Mouse (Mus musculus) kidney, postnatal 36 days (tissue): ENCODE measurements around the gene Dap3.
"Not testable (repeated sequence)": the region's sequence is repeated elsewhere in the genome, so short reads cannot be mapped to it uniquely, and the experiment has no call there.

Source experiments
- DNase-seq, 2 experiments: peaks; one replicate each; pipeline ENCODE4 v3.0.0; 2021 to 2022; ENCODE audit warnings: mixed read lengths in 2 of 2

Gene Dap3

DNA sequence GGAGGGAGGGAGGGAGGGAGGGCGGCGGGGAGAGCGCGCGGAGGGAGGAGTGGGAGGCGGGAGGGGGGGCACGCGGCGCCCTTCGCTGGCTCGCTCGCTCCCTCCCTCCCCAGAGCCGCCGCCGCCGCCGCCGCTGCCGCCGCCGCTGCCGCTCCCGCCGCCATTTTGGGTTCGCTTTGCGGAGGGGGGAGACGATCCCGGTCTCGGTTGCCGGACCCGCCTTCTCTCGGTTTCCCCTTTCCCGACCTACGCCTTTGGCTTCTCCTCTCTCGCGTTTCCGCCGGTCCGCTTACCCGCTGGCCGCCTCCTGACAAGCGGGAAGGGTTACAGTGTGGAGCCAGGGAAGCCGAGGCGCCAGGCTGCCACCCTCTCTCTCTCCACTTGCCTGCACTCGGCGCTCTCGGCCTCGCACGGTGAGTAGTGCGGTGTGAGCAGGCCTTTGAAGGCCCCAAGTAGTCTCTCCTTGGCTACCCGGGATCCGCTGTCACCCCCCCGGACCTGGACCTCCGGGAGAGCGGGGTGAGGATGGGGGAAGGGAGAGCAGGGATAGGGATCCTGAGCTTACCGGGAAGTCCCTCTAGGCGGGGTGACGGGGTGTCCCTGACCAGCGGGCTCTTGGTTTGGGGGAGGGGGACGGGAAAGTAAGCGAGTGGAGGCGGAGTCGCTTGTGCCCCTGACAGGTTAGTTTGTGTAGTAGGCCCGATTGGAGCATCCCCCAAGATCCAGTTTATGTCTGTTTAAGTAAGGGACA is at the start of gene Dap3, which contains the start of gene Ash1l:
Gene Dap3, minus strand, starts transcription at position 606 of the 751 bp plus-strand sequence.
Gene Ash1l, plus strand, starts transcription at position 47 of the 751 bp plus-strand sequence.
- peak; percentile 78 to 84 for DNase-seq

DNA sequence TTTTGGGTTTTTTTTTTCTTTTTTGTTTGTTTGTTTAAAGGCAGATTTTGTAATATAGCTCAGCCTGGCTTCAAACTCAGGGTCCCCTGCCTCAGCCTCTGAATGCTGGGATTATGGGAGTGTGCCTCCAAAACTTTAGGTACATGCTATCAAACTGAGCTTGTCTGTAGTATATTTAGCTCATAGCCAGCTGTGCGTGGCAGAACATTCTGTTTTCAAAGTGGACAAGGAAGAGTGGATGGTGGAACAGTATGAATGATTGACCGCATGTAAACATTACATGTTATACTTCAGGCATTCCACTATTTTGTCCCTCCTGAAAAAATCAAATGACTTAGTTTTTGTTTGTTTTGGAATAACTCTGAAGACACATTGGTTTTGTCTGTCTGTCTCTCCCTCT is 41.8 kb upstream of the Dap3 start:
- DNase-seq: no peak

DNA sequence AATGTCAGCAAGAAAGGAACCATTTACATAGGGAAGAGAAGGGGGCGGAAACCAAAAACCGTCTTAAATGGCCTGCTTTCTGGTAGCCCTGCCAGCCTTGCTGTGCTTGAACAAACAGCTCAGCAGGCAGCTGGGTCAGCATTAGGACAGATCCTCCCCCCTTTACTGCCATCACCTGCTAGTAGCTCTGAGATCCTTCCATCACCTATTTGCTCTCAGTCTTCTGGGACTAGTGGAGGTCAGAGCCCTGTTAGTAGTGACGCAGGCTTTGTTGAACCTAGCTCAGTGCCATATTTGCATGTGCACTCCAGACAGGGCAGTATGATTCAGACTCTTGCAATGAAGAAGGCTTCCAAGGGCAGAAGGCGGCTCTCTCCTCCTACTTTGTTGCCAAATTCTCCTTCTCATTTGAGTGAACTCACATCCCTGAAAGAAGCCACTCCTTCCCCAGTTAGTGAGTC is 33.0 kb upstream of the Dap3 start:
- DNase-seq: peak in 1 of 2 experiments; percentile 13

DNA sequence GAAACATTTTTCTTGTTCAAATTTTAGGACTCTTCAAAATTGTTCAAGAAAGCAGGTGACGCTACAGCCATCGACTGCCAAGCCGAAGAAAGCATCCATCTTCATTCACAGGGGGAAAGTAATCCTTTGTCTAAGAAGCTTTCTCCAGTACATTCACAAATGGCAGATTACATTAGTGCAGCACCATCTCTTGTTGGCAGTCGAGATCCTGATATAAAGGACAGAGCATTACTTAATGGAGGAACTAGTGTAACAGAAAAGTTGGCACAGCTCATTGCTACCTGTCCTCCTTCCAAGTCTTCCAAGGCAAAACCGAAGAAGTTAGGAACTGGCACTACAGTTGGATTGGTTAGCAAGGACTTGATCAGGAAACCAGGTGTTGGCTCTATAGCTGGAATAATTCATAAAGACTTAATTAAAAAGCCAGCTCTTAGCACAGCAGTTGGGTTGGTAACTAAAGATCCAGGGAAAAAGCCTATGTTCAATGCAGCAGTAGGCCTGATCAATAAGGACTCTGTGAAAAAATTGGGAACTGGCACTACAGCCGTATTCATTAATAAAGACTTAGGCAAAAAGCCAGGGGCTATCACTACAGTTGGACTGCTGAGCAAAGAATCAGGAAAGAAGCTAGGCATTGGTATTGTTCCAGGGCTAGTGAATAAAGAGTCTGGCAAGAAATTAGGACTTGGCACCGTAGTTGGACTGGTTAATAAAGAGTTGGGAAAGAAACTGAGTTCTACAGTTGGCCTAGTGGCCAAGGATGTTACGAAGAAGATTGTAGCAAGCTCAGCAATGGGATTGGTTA is 30.4 kb upstream of the Dap3 start:
- peak in 1 of 2 experiments; percentile 6 for DNase-seq

DNA sequence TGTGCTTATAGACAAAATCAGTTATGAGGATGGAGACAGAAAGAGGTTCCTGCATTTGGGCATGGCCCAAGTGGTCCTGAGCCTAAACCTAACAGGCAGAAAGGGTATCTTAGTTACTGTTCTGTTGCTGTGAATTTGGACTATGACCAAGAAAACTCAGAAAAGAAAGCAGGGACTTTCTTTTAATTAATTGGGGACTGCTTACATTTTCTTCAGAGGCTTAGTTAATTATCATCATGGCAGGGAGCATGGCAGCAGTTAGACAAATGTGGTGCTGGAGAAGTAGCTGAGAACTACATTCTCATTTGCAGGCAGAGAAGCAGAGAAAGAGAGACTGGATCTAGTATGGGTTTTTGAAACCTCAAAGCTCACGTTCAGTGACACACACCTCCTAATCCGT is 24.0 kb upstream of the Dap3 start:
- no peak for DNase-seq

DNA sequence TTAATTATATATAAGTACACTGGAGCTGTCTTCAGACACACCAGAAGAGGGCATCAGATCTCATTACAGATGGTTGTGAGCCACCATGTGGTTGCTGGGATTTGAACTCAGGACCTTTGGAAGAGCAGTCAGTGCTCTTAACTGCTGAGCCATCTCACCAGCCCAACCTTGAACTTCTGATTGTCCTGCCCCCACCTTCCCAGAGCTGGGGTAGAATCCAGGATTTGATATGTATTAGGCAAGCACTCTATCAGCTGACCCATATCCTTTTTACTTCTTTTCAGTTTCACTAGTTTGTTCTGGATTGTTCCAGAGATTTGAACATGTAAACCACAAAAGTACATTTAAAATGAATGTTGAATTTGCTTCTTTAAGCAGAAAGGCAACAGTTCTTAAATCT is 12.2 kb upstream of the Dap3 start:
- not testable (repeated sequence) for DNase-seq

DNA sequence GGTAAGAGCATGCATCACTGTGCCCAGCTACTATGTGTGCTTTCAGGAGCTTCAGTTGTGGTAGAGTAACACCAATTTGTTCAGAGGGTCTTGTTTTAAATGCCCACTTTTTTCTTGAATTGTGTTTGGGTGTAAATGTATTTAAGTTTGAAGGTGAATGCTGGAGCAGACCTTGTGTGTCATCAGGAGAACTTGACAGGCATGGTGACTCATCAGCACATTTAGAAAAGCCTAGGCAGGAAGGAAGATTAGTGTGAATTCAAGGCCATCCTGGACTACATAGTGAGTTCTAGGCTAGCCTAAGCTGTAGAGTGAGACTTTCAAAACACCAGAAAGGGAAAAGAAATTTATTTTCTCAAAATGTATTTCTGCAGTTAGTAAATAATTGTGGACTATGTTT is 2.8 kb upstream of the Dap3 start:
- no peak for DNase-seq

DNA sequence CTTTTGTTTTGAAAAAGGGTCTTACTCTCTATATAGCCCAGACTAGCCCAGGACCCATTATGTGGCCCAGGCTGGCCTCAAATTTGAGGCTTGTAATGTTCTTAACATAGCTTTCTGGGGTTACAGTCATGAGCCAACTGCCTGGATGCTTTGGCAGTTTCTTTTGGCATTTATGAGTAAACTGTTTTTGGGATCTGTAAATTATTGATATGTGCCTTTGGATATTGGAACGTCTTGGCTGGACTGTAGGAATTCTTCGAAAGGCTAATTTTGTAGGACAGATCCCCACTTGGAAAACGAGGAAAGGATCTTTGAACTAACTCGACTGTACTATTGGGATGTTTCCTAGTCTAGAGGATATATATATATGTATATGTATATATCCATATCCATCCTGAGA is 2.3 kb upstream of the Dap3 start:
- peak; percentile 11 to 19 for DNase-seq

DNA sequence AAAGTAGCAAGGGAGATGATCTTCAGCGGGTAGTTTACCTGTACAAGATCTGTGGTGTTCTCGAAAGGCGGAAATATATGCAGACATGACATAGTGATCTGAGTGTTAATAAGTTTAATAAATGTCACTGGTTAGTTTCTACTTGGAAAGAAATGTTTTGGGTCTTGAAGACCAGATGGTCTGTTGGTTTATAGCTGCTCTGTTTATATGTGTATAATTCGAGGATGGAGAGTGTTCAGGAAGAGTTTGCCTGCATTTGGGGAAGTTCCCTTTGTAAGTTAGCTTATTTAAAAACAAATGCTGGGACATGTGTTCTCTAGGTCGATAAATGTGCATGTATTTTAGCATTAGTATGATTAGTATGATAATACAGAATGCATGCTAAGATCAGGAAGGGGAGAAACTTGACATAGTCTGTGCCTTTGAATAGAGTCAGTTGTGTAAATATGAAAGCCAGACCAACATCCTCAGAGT is 383 bp upstream of the Dap3 start:
- no peak for DNase-seq

DNA sequence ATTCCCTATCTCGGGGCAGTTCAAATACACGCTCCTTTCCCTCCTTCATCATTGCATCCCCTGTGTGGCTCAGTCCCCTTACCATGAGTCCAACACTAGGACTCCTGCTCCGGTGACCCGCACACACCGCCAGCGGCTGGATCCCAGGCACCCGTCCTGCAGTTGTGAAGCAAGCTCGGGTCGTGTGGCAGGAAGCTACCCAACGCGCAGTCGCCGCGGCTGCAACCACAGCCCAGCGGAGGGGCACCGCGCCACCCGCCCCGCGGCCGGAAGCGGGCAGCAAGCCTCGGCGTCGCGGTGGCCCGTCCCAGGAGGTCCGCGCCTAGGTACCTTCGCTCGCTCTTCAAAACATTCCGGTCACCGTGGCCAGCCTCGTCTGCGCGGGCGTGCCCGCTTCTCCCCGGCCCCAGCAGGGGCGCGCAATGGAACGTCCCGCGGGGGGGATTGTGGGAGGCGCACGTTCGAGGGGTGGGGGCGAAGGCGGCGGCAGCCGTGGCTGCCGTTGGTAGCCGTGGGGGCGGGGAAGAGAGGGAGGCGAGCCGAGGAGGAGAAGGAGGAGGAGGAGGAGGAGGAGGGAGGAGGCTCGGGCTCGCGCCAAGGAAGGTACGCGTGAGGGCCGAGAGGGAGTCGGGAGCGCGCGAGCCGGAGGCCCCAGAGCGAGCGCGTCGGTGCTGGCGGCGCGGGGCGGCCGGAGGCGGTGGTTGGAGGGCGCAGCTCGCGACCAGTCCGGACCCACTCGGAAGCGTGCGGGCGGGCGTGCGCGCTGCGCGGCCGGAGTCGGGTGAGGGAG is 1.0 kb downstream of the Dap3 start:
- DNase-seq: peak; percentile 95 to 97

DNA sequence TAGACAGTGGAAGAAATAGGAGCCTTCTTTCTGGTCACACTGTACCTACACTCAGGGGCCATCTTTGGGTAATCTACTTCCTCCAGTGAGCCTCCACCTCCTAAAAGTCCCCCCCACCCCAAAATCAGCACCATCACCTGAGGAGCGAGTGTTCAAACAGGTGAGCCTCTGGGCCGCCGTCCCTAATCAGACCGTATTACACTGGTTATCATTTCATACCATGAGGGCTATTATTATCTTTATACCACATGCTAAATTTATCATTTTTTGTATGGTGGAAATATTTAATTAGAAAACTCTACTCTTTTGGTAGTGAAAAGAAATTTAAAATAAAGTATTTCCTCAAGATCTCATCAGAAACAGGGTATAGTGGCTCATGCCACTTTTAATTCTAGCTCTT is 6.9 kb downstream of the Dap3 start:
- DNase-seq: no peak

DNA sequence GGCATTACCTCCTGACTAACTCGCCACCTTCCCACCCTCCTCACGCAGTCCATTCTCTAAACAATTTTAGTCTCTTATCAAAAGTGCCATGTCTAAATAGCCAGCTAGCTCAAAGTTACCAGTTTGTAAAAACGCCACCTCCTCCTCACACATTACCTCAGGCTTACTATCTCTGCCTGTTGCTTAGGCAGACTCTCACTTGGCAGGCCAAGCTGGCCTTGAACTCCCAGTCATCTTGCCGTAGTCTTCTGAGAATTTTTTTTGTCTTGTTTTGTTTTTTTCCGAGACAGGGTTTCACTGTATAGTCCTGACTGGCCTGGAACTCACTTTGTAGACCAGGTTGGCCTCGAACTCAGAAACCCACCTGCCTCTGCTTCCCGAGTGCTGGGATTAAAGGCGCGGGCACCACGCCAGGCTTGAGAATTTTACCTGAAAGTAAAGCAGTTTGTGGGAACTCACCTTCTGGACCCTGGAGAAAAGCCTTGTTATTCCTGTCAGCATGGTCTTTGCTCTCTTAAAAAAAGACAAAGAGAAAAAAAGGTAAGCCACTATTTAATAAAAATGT is 8.6 kb downstream of the Dap3 start:
- DNase-seq: no peak

DNA sequence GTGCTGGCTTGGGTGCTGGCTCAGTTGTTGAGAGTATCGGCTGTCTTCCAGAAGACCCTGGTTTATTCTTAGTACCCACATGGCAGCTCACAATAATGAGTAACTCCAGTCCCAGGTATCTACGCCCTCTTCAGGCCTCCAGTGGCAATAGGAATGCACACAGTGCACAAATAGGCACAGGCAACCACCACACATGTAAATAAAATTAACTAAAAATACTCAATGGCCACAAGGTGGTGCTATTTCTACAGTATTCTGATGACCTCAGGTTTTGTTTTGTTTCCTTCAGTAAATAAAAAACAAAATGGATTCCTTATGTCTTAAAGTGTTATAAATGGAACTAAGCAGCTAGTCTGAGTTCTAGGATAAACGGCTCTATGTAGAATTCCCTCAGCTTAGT is 11.2 kb downstream of the Dap3 start:
- DNase-seq: peak in 1 of 2 experiments; percentile 50

DNA sequence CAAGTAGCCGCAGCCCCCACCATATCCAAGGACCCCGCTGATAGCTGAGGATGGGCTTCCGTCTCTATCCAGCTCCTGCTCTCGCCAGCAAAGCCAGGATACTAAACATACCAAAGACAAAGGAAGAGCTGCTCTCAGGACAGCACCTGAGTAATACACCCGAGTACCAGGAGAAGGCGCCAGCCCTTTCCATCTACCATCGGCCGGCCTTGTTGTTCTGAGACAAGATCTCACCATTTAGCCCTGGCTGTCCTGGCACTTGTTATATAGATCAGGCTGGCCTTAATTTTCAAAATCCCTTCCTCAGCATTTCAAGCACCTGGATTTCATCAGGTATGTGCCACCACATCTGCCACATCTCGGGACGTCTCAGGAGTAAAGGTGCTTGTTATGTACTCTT is 11.9 kb downstream of the Dap3 start:
- no peak for DNase-seq

DNA sequence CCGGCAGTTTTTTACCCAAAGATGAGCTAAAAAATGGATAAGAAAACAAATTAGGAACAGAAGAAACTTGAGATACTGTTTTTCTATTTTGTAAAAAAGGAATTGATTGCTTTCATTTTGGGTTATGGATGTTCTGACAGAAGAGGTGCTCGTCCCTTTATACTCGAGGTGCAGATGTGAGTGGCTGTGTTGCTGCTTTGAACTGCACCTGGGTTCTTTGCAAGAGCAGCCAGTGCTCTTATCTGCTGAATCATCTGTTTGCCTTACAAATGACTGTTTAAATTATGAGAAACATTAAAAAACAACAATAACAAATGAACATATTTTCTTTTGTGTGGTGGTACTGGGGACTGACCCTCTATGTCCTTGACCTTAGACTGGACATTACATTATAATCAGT is 21.5 kb downstream of the Dap3 start:
- no peak for DNase-seq

DNA sequence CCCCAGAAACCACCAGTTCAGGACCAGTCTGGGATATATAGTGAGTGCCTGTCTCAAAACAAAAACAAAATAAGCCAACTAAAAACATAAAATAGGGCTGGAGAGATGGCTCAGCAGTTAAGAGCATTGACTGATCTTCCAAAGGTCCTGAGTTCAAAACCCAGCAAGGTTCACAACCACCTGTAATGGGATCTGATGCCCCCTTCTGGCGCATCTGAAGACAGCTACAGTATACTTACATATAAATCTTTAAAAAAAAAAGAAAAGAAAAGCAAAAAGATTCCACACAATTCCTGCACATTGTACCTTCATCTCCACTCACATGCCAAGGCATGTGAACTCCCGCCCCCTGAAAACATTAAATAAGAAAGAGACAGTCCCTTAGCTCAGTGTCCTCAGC is 25.3 kb downstream of the Dap3 start:
- DNase-seq: no peak

DNA sequence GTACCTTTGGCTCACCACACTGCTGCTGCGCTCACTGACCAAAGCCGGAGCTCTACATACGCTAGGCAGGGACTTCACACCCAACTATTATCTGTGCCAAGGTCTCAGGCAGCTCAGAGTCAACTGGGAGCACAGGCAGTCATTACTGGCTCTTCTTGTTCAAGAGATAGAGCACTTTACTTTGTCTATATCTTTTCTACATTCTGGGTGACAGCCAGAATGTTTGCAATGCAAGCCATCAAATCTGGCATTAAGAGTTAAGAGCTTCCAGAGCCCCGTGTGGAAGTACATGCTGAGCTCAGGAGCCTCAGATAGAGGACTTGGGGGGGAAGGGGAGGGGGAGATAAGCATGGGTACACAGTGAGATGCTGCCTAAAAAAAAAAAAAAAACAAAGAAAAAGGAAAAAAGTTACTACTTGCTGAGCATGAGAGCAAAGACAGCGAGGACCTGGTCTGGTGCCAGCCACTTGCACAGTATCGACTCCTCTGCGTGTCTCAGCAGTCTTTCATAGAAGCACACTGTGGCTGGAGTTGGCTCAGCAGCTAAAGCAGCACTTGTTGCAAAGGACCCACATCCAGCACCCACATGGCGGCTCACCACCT is 26.9 kb downstream of the Dap3 start:
- DNase-seq: no peak

DNA sequence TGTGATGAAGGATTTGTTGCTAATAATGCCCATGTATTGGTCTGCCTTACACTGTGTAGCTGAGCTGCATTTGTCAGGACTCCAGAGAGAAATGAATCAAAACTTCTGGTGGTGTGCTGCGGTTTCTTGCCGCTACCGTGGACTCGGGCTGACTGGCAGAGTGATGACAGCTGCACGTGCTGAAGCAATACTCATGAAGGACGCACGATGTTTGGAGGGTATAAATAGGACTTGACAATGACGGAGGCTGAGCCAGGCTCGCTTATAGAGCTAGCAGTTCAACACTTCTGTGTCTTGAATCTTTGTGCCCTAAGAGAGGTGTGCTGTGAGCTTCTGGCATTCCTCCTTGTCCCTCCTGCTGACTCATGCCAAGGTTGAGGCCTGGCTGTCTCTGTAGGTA is 29.6 kb downstream of the Dap3 start:
- DNase-seq: no peak

DNA sequence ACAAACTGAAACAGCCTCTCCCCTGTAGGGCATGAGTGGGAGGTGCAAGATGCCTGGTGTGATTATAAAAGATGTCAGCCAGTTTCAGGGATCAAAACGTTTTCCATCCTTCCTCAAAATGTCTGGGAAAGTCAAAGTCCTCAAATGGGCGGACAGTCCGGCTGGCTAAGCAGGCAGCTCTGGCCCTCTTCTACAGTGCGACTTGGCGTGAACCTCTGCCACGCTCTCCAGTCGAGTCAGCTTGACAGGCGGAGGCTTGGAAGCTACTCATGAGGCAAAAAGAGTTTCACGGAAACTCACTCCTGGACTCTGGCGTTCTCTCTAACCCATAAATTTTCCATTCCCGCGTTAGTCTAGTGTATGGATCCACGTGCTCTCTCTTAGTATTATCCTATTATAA is 32.0 kb downstream of the Dap3 start:
- DNase-seq: peak; percentile 52 to 56

DNA sequence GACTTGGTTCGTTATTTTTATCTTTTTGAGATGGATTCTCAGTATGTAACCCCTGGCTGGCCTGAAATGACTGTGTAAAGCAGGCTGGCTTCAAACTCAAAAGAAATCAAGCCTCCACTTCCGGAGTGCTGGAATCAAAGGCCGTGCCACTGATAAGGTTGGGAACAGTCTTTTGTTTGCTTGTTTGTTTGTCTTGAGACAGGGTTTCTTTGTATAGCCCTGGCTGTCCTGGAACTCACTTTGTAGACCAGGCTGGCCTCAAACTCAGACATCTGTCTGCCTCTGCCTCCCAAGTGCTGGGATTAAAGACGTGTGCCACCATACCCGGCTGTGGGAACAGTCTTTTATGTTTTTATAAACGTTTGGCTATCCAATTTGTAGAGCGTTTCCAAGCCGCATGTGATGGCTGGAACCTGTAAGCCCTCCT is 36.6 kb downstream of the Dap3 start:
- DNase-seq: no peak

DNA sequence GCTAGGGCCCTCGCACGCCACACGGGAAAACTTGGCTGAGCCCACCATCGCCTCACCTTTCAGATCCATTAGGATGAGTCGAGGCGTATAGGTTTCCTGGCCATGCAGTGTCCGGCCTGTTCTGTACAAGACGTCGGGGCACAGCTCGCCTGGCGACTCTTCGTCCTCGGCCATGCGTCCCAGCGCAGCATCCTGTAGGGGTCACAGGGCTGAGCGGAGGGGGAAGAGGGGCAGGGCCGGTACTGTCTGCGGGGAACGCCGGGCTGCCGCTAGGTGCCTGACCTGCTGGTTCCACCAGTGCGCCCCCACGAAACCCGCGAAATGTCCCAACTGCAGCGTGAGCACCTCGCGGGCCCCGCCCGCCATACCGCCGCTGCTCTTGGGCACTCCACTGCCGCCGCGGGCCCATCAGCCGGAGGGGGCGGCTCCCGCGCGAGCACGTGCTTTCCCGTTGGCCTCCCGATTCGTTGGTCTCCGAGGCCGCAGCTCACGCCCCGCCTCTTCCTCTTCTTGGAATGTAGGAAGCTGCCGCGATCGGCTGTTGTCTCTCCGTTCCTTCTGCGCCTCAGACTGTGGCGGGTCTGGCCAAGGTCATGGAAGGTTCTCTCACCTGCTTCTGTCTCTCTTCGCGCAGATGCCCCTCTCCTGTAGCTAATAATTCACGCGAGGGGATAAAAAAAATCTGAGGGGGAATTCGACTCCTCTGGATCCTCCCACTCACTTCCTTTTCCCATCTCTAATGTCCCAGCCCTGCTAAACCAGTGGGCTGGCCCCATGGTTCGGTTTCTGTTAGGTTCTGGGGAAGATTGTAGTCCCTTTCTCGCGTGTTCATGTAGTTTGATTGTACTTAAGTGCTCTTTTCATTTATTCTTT is 37.2 kb downstream of the Dap3 start, which contains the start of gene Msto1:
Gene Msto1, minus strand, starts transcription at position 489 of the 873 bp plus-strand sequence.
- peak; percentile 95 to 96 for DNase-seq
